Mouse (Mus musculus): ENCODE results near the gene Glipr1l2.
"Not testable (repeated sequence)": the region's sequence is repeated elsewhere in the genome, so short reads cannot be mapped to it uniquely, and the experiment has no call there.

GRCm38 (mm10) chr10:112044283-112044682 is 38.9 kb upstream of the Glipr1l2 start:
- not testable (repeated sequence) for TF ChIP-seq ZC3H11A (IDR thresholded peaks at IDR 0.05; ENCODE audit: borderline replicate concordance, low read depth, low read length); ZNF384 (IDR thresholded peaks at IDR 0.05; ENCODE audit: low read depth, low read length); HCFC1 (IDR thresholded peaks at IDR 0.05; ENCODE audit: borderline replicate concordance, insufficient read depth, low read length); CHD2 (IDR thresholded peaks at IDR 0.05; ENCODE audit: low read depth, low read length); MAFK (IDR thresholded peaks at IDR 0.05; ENCODE audit: insufficient read depth, low read depth, low read length)

Data from ES-E14 (cell line).